Mouse (Mus musculus) forebrain, embryonic 12.5 days (tissue): ENCODE measurements around the gene Tomm34. TPM values are rescaled to one million over a fixed set of nuclear protein-coding genes. Genes with fewer than 3 reads are reported as not detected.

Experiments
- ATAC-seq: fragments of 200-750 bp; cut with Nextera tagmentation; 2 replicates; pipeline ENCODE4 v1.8.0; 2017; ENCODE audit warnings: moderate TSS enrichment; ENCODE audit not compliant: low FRiP score
- H3K27ac ChIP-seq: fragments of 300-500 bp; sonication (generic); 2 replicates; pipeline ENCODE4 v1.5.1; 2016; ENCODE audit warnings: mild to moderate bottlenecking
- H3K27me3 ChIP-seq: fragments of 300-500 bp; sonication (generic); 2 replicates; pipeline ENCODE4 v1.6.1; 2016; ENCODE audit warnings: mild to moderate bottlenecking
- H3K36me3 ChIP-seq: fragments of 300-500 bp; sonication (generic); replicated peaks from 2 replicates; pipeline ENCODE4 v1.6.1; 2016; ENCODE audit warnings: mild to moderate bottlenecking
- H3K4me1 ChIP-seq: fragments of 300-500 bp; sonication (generic); 2 replicates; pipeline ENCODE4 v1.6.1; 2016
- H3K4me2 ChIP-seq: fragments of 300-500 bp; sonication (generic); 2 replicates; pipeline ENCODE4 v1.6.1; 2016; ENCODE audit warnings: mild to moderate bottlenecking, moderate library complexity
- H3K4me3 ChIP-seq: fragments of 300-500 bp; sonication (generic); replicated peaks from 2 replicates; pipeline ENCODE4 v1.5.1; 2016; ENCODE audit warnings: mild to moderate bottlenecking
- H3K9ac ChIP-seq: fragments of 300-500 bp; sonication (generic); 2 replicates; pipeline ENCODE4 v1.6.1; 2016; ENCODE audit warnings: mild to moderate bottlenecking
- H3K9me3 ChIP-seq: fragments of 300-500 bp; sonication (generic); 2 replicates; pipeline ENCODE4 v1.6.1; 2016
- WGBS: fragments of 180-500 bp; shearing (Covaris S2); methylation state at CpG from one replicate; pipeline ENCODE4 v1.1.7; 2016; 5-methylcytosine and 5-hydroxymethylcytosine counted together
- polyA plus RNA-seq: library from polyadenylated mRNA; unstranded; fragments of >200 nt; fragmentation: Nextera tagmentation; extraction: Ambion mirVana; gene quantifications from 2 replicates; pipeline ENCODE4 v1.2.1, GENCODE M21; 2016

The Tomm34 gene
- polyA plus RNA-seq, 1 experiment from 2014 or later: 50.2 TPM

DNA sequence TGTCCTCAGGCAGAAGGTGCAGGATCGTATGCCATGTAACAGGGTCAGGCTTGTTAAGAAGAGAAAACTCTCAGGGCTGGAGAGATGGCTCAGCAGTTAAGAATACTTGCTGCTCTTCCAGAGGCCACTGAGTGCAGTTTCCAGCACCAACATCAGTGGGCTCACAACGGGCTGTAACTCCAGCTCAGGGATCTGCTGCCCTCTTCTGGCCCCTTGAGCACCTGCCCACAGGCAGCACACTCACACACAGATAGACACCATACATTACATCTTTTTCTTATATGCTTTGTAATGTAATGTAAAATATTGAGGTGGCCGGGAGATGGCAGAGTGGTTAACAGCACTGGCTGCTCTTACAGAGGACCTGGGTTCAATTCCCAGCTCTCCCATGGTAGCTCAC, 38.0 kb downstream of the Tomm34 start:
- ATAC-seq: no peak
- Histone ChIP-seq H3K36me3 (no peaks in the 10 kb centered on the region), H3K27me3 (no peaks in the 10 kb centered on the region), H3K9me3 (peaks cover 5% of the 10 kb centered on the region; the same call in 1 of the 2 replicates), H3K9ac (no peak overlapping the region), H3K4me2 (no peak overlapping the region), H3K4me3 (no peak overlapping the region), H3K27ac (no peak overlapping the region), H3K4me1 (no peaks in the 10 kb centered on the region)
- 92% methylated on average over 3 of the region's 3 CpGs for WGBS

DNA sequence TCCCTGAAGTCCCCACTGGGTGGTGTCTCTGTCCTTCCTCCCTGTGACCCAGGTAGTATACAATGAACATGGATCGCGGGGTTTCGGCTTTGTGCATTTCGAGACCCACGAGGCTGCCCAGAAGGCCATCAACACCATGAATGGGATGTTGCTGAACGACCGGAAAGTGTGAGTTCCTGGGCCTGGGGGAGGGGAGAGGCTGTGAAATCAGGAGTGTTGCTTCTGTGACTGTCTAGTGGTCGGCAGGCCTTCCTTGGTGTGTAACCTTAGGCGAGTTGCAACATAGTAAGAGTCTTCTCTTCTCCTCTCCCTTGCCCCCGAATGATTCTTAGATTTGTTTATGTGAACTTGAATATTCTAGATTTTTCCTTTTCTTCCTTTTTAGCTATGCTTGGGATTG, 39.8 kb downstream of the Tomm34 start:
- ATAC-seq: no peak
- Histone ChIP-seq H3K27ac (no peak overlapping the region), H3K4me2 (no peak overlapping the region), H3K9ac (no peak overlapping the region), H3K36me3 (no peaks in the 10 kb centered on the region), H3K27me3 (no peaks in the 10 kb centered on the region), H3K4me3 (no peak overlapping the region), H3K4me1 (no peaks in the 10 kb centered on the region), H3K9me3 (peaks cover 5% of the 10 kb centered on the region; the same call in 1 of the 2 replicates)
- WGBS: 77% methylated on average over 10 of the region's 10 CpGs

DNA sequence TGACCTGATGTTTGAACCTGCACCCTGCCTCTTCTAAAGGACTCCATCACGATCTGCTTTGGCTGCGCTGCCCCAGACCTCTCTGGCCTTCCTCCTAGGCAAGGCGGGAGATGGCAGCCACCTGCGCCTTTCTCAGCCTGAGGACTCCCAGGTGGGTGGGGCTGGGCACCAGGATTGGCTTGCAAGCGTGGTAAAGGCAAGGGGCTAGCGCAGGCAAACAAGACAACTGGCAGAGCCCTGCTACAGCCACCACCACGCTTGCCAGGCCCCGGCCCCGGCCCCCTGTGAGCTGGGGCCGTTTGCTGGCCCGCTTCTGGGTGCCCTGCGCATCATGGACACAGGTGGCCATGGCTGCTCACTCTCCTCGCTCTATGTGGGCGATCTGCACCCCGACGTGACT, 45.8 kb downstream of the Tomm34 start, which contains the start of gene Pabpc1l:
Gene Pabpc1l (plus strand): TSS at position 301 of the 400 bp plus-strand sequence.
- Histone ChIP-seq H3K9ac (no peak within 1 kb of the TSS), H3K4me1 (peaks cover 5% of the 10 kb centered on the region; the same call in 1 of the 2 replicates), H3K27ac (no peak within 1 kb of the TSS), H3K9me3 (no peaks in the 10 kb centered on the region), H3K4me3 (no peak within 1 kb of the TSS), H3K4me2 (no peak within 1 kb of the TSS), H3K27me3 (no peaks in the 10 kb centered on the region), H3K36me3 (peaks cover 2% of the 10 kb centered on the region; the same call in 1 of the 2 replicates)
- 82% methylated on average over 16 of the region's 16 CpGs for WGBS
- no peak for ATAC-seq

DNA sequence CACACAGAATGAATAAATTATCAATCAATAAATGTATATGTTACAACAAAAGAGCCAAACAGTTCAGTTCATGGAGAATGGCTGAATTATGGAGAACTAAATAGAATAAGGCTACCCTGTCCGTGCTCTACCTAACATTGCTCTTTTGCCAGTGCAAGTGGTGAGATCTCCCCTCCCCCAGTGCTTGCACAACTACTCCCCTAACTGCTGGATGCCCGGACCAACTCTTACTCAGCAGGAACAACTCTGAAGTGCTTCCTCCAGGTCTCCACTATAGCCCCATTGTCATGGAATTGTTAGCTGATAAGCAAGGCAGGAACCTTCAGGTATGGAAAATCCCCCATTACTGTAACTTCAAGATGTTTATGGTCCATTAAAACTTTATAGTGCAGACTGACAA, 48.9 kb downstream of the Tomm34 start:
- Histone ChIP-seq H3K9ac (no peak overlapping the region), H3K9me3 (no peaks in the 10 kb centered on the region), H3K4me1 (peaks cover 5% of the 10 kb centered on the region; the same call in 1 of the 2 replicates), H3K4me2 (no peak overlapping the region), H3K27me3 (no peaks in the 10 kb centered on the region), H3K4me3 (no peak overlapping the region), H3K27ac (no peak overlapping the region), H3K36me3 (peaks cover 32% of the 10 kb centered on the region)
- no peak for ATAC-seq
- WGBS: 59% methylated on average over 2 of the region's 2 CpGs

DNA sequence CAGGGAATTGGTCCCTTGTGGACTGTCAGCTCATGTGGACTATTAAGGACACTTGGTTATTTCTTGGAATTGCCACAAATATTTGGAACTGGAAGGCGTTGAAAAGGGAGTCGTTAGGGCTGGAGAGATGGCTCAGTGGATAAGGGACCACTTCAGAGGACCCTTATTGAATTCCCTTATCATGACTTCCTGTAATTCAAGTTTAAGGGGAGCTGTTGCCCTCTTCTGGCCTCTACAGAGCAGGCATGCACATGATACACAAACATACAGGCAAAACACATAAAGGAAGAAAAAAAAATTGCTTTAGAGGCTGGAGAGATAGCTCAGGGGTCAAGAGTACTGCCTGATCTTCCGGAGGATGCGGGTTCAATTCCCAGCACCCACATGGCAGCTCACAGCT, 51.0 kb downstream of the Tomm34 start:
- Histone ChIP-seq H3K9ac (no peak overlapping the region), H3K4me1 (peaks cover 5% of the 10 kb centered on the region; the same call in 1 of the 2 replicates), H3K27ac (no peak overlapping the region), H3K36me3 (peaks cover 53% of the 10 kb centered on the region), H3K4me2 (no peak overlapping the region), H3K9me3 (no peaks in the 10 kb centered on the region), H3K4me3 (no peak overlapping the region), H3K27me3 (no peaks in the 10 kb centered on the region)
- WGBS: 93% methylated on average over 4 of the region's 4 CpGs
- ATAC-seq: no peak

DNA sequence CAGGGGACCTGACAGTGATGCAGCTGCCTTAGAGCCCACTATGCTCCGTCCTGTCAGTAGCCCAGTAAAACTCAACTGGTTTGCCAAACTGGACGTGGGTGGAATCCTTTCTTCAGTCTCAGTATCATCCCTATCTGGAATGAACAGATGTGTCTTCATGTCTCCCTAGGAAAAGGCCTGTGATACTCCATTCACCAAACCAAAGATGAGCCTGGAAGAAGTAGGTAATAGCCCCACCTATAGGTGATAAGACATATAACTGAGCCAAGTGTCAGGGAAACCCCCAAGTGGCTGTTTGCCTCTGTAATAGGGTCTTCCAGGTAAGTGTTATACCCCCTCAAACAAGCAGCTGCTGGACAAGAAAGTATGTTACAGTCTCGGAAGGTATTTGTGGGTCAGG, 52.1 kb downstream of the Tomm34 start:
- Histone ChIP-seq H3K36me3 (peaks cover 64% of the 10 kb centered on the region), H3K27me3 (no peaks in the 10 kb centered on the region), H3K27ac (no peak overlapping the region), H3K9me3 (no peaks in the 10 kb centered on the region), H3K4me3 (no peak overlapping the region), H3K4me1 (peaks cover 5% of the 10 kb centered on the region; the same call in 1 of the 2 replicates), H3K9ac (no peak overlapping the region), H3K4me2 (no peak overlapping the region)
- no peak for ATAC-seq
- WGBS: 92% methylated on average over 3 of the region's 3 CpGs

DNA sequence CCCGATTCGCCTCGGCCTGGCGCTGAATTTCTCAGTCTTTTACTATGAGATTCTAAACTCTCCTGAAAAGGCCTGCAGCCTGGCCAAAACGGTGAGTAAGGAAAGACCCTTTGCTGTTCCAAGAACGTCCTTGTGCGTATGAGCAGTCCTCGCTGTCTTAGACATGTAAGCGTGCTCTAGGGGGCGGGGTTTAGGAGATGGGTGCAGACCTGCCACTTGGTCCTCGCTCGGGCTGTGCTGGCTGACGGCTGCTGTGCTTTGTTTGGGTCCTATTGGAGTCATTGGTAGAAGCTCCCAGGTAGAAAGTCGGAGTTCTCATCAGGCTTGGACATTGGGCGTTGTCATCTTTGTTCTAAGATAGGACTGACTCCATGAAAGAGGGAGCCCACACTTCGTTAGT, 55.7 kb downstream of the Tomm34 start:
- no peak overlapping the region for H3K4me2 ChIP-seq
- H3K4me1 ChIP-seq: no peaks in the 10 kb centered on the region
- 94% methylated on average over 16 of the region's 16 CpGs for WGBS
- no peak overlapping the region for H3K27ac ChIP-seq
- no peak for ATAC-seq
- no peaks in the 10 kb centered on the region for H3K9me3 ChIP-seq
- no peaks in the 10 kb centered on the region for H3K27me3 ChIP-seq
- H3K4me3 ChIP-seq: no peak overlapping the region
- no peak overlapping the region for H3K9ac ChIP-seq
- peaks cover 90% of the 10 kb centered on the region for H3K36me3 ChIP-seq

DNA sequence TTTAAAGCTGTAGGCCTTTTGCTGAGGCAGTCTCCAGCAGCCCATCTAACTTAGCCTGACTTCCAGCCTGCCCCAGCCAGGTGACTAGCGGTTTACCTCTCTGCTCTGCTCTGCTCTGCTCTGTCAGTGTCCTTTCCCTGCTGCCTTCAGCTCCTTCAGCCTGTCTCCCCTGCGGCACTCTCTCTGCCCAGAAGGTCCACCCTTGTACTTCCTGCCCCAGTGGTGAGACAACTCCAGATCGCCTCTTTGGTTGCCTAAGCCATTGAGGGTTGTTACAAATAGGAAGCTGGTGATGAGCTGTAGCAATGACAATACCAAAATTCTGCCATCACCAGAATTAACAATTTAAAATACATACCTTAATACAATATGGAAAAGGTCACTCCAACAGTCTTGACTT, 60.0 kb downstream of the Tomm34 start:
- no peaks in the 10 kb centered on the region for H3K9me3 ChIP-seq
- peaks cover 10% of the 10 kb centered on the region for H3K4me1 ChIP-seq
- 93% methylated on average over 3 of the region's 3 CpGs for WGBS
- H3K9ac ChIP-seq: no peak overlapping the region
- no peak overlapping the region for H3K4me2 ChIP-seq
- H3K36me3 ChIP-seq: peaks cover 46% of the 10 kb centered on the region
- no peak overlapping the region for H3K27ac ChIP-seq
- H3K27me3 ChIP-seq: no peaks in the 10 kb centered on the region
- H3K4me3 ChIP-seq: no peak overlapping the region
- ATAC-seq: no peak

DNA sequence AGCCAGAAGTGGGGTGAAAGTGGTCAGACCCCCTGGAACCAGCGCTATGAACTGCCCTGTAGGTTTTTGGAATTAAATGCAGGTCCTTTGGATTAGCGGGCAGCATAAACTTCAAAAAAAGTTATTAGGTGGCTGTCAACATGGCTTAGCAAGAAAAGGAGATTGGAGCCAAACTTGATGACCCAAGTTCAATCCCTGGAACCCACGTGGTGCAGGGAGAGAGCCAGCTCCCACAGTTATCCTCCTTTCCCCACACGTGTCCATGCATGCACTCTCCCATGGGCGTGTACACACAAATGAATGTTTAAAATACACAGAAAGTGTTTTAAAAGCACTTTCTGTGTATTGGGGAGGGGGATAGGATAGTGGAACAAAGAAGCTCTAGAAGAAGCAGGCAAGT, 60.5 kb downstream of the Tomm34 start:
- no peak overlapping the region for H3K27ac ChIP-seq
- peaks cover 12% of the 10 kb centered on the region for H3K4me1 ChIP-seq
- peaks cover 42% of the 10 kb centered on the region for H3K36me3 ChIP-seq
- H3K4me2 ChIP-seq: no peak overlapping the region
- 88% methylated on average over 5 of the region's 5 CpGs for WGBS
- H3K9ac ChIP-seq: no peak overlapping the region
- H3K27me3 ChIP-seq: no peaks in the 10 kb centered on the region
- no peak for ATAC-seq
- H3K9me3 ChIP-seq: no peaks in the 10 kb centered on the region
- no peak overlapping the region for H3K4me3 ChIP-seq

DNA sequence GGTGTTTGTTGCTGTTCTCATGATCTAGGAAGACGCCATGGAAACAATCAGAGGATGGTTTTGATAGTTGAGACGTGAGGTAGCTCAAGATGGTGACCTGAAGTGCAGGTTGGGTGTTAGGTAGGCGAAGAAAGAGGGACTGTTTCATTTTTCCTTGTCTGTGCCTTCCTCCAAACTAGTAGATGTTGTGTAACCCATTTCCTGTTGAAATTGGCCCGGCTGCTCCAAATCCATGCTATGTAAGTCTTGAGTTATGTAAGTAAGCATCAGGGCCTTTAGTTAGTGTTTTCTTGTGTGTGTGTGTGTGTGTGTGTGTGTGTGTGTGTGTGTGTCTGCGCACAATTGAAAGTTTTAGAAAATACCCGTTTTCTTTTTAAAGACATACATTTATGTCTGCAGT, 61.7 kb downstream of the Tomm34 start:
- no peak overlapping the region for H3K27ac ChIP-seq
- no peak for ATAC-seq
- no peak overlapping the region for H3K9ac ChIP-seq
- no peak overlapping the region for H3K4me3 ChIP-seq
- H3K4me2 ChIP-seq: no peak overlapping the region
- 91% methylated on average over 6 of the region's 6 CpGs for WGBS
- H3K4me1 ChIP-seq: peaks cover 19% of the 10 kb centered on the region
- H3K27me3 ChIP-seq: no peaks in the 10 kb centered on the region
- no peaks in the 10 kb centered on the region for H3K9me3 ChIP-seq
- H3K36me3 ChIP-seq: peaks cover 29% of the 10 kb centered on the region

DNA sequence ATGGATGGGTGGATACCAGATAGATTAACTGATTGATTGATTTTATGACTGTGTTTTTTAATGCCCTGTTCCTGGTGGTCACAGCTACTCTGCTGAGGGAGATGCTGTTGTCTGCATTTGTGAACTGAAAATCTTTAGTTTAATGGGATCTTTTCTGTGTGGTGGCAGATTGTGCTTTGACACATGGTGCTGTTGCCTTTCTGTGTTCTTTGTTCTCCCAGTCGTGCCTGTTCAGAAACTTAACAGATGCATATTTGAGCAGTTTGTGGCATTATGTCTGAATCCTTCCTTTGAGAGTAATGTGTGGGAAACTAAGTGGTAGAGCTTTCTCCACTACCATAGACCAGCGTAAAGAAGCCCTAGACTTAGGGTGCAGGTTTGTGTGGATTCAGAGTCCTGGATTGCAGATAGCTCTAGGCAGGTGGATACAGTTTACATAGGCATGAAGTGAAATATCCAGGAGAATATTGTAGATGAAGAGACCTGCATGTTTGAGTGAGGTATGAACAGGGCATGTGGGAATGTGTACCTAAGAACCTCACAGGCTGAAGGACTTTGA, 62.9 kb downstream of the Tomm34 start:
- H3K27ac ChIP-seq: no peak overlapping the region
- no peaks in the 10 kb centered on the region for H3K27me3 ChIP-seq
- H3K9me3 ChIP-seq: no peaks in the 10 kb centered on the region
- 73% methylated on average over 2 of the region's 2 CpGs for WGBS
- no peak overlapping the region for H3K4me2 ChIP-seq
- no peak overlapping the region for H3K9ac ChIP-seq
- no peak for ATAC-seq
- no peak overlapping the region for H3K4me3 ChIP-seq
- H3K36me3 ChIP-seq: peaks cover 19% of the 10 kb centered on the region
- peaks cover 19% of the 10 kb centered on the region for H3K4me1 ChIP-seq

DNA sequence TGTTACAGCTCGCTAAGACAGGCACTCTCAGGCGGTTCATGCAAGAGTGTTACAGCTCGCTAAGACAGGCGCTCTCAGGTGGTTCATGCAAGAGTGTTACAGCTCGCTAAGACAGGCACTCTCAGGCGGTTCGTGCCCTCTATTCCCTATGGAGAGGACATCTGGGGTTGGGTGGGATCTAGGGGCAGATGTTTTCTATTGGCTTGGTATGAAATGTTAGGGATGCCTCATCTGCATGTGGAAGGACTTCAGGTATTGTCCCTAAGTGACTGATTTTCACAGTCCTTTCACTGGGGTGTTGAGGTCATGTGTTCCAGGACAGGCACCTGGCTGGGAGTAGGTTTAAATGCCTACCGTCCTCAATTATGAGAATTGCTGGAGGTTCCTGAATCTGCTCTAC, 63.4 kb downstream of the Tomm34 start:
- Histone ChIP-seq H3K4me2 (no peak overlapping the region), H3K27me3 (no peaks in the 10 kb centered on the region), H3K27ac (no peak overlapping the region), H3K9me3 (no peaks in the 10 kb centered on the region), H3K4me3 (no peak overlapping the region), H3K9ac (no peak overlapping the region), H3K36me3 (peaks cover 13% of the 10 kb centered on the region), H3K4me1 (peaks cover 19% of the 10 kb centered on the region)
- ATAC-seq: no peak
- 95% methylated on average over 8 of the region's 8 CpGs for WGBS

DNA sequence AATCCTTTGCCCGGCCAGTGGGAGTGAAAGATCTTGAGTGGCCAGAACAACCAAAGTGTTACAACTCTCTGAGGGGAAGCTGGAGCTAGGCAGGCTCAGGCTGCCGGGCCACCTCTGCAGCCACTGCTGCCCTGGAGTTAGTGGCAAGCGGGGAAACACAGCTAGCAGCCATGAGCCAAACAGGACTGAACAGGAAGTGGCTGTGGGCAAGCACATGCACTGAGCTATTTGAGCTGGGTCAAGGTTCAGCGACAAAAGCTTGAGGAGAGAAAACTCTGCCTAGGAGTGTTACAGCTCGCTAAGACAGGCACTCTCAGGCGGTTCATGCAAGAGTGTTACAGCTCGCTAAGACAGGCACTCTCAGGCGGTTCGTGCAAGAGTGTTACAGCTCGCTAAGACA, 64.0 kb downstream of the Tomm34 start:
- WGBS: 83% methylated on average over 10 of the region's 10 CpGs
- Histone ChIP-seq H3K27me3 (no peaks in the 10 kb centered on the region), H3K36me3 (peaks cover 7% of the 10 kb centered on the region), H3K4me2 (no peak overlapping the region), H3K4me3 (no peak overlapping the region), H3K27ac (no peak overlapping the region), H3K9me3 (no peaks in the 10 kb centered on the region), H3K4me1 (peaks cover 19% of the 10 kb centered on the region), H3K9ac (no peak overlapping the region)
- no peak for ATAC-seq
